Mouse (Mus musculus) lung, postnatal 0 days (tissue): Measurements from ENCODE around the gene Ksr2. TPM values are rescaled to one million over a fixed set of nuclear protein-coding genes. Genes with fewer than 3 reads are reported as not detected.

Source experiments
- ATAC-seq: fragments of 200-750 bp; cut with Nextera tagmentation; 2 replicates; pipeline ENCODE4 v1.8.0; 2017; ENCODE audit warnings: moderate library complexity
- DNase-seq: peaks from one replicate; pipeline ENCODE4 v3.0.0-alpha.2; 2016; ENCODE audit warnings: low spot score
- H3K27ac ChIP-seq: fragments of 300-500 bp; sonication (generic); 2 replicates; pipeline ENCODE4 v1.5.1; 2014; ENCODE audit warnings: antibody characterized with exemption, mild to moderate bottlenecking, low read length, mixed read lengths
- H3K27me3 ChIP-seq: fragments of 300-500 bp; sonication (generic); replicated peaks from 2 replicates; pipeline ENCODE4 v1.6.1; 2014; ENCODE audit warnings: low read length, mixed read lengths; ENCODE audit not compliant: insufficient read depth
- H3K36me3 ChIP-seq: fragments of 300-500 bp; sonication (generic); 2 replicates; pipeline ENCODE4 v1.6.1; 2014; ENCODE audit warnings: low read length, mixed read lengths; ENCODE audit not compliant: insufficient read depth
- H3K4me1 ChIP-seq: fragments of 300-500 bp; sonication (generic); 2 replicates; pipeline ENCODE4 v1.6.1; 2014; ENCODE audit warnings: antibody characterized with exemption, low read depth, low read length, mixed read lengths; ENCODE audit not compliant: insufficient read depth
- H3K4me2 ChIP-seq: fragments of 300-500 bp; sonication (generic); replicated peaks from 2 replicates; pipeline ENCODE4 v1.6.1; 2014; ENCODE audit warnings: low read depth, mild to moderate bottlenecking, low read length, moderate library complexity, mixed read lengths
- H3K4me3 ChIP-seq: fragments of 300-500 bp; sonication (generic); 2 replicates; pipeline ENCODE4 v1.5.1; 2014; ENCODE audit warnings: low read depth, low read length
- H3K9ac ChIP-seq: fragments of 300-500 bp; sonication (generic); replicated peaks from 2 replicates; pipeline ENCODE4 v1.6.1; 2014; ENCODE audit warnings: low read depth, mild to moderate bottlenecking
- H3K9me3 ChIP-seq: fragments of 300-500 bp; sonication (generic); 2 replicates; pipeline ENCODE4 v1.6.1; 2016; ENCODE audit warnings: low read length, mixed read lengths
- CTCF ChIP-seq: IDR thresholded peaks from 2 replicates; pipeline ENCODE4 v1.5.1; 2016; ENCODE audit warnings: antibody characterized with exemption, mild to moderate bottlenecking
- EP300 ChIP-seq: IDR thresholded peaks from 2 replicates; pipeline ENCODE4 v1.6.1; 2016; ENCODE audit warnings: antibody characterized with exemption, mild to moderate bottlenecking, control low read depth
- WGBS: fragments of 180-500 bp; shearing (Covaris S2); extraction: QIAGEN DNeasy Blood & Tissue Kit; methylation state at CpG from one replicate; pipeline ENCODE4 v1.1.7; 2014; 5-methylcytosine and 5-hydroxymethylcytosine counted together
- polyA plus RNA-seq: library from polyadenylated mRNA; unstranded; fragments of >200 nt; fragmentation: Nextera tagmentation; extraction: Ambion mirVana; gene quantifications from 2 replicates; pipeline ENCODE4 v1.2.1, GENCODE M21; 2015

Ksr2 gene
- polyA plus RNA-seq, 1 experiment from 2014 or later = 0.08 TPM

GRCm38 (mm10) chr5:117667314-117667713 is 253.5 kb downstream of the Ksr2 start:
- Histone ChIP-seq H3K9ac (no peak overlapping the region), H3K4me2 (no peak overlapping the region), H3K4me3 (no peak overlapping the region), H3K9me3 (no peaks in the 10 kb centered on the region), H3K4me1 (no peaks in the 10 kb centered on the region), H3K27me3 (no peaks in the 10 kb centered on the region), H3K36me3 (no peaks in the 10 kb centered on the region), H3K27ac (no peak overlapping the region)
- 68% methylated on average over 2 of the region's 4 CpGs for WGBS
- ATAC-seq = no peak
- no peak for TF ChIP-seq EP300
- DNase-seq = no peak

DNA sequence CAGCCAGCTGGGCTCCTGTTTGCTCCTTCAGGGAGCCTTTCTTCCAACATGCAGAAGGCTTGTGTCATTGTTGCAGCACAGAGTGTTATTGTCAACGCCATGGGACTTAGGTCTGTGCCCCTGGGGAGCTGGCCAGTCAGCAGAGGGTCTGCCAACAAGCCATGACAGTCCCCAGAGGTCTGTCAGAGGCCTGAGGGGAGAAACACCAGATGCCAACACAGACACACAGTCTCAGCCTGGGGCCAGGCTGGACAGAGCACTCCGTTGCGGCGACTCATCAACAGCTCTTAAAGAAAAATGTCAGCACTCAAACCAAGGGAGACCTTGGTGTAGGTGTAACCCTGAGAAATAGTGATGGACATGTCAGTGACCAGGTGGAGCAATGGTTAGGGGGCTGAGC is 255.5 kb downstream of the Ksr2 start:
- Histone ChIP-seq H3K36me3 (no peaks in the 10 kb centered on the region), H3K4me3 (no peak overlapping the region), H3K4me2 (no peak overlapping the region), H3K4me1 (no peaks in the 10 kb centered on the region), H3K27ac (no peak overlapping the region), H3K27me3 (no peaks in the 10 kb centered on the region), H3K9ac (no peak overlapping the region), H3K9me3 (no peaks in the 10 kb centered on the region)
- TF ChIP-seq EP300 = no peak
- TF ChIP-seq CTCF = no peak
- WGBS = 65% methylated on average over 4 of the region's 4 CpGs
- ATAC-seq (no peak), DNase-seq (no peak)

- H3K4me2 ChIP-seq = no peak overlapping the region
- no peak overlapping the region for H3K27ac ChIP-seq
- no peak overlapping the region for H3K4me3 ChIP-seq
- TF ChIP-seq CTCF = no peak
- TF ChIP-seq EP300 = no peak
- H3K36me3 ChIP-seq = no peaks in the 10 kb centered on the region
- H3K9me3 ChIP-seq = no peaks in the 10 kb centered on the region
- 56% methylated on average over 7 of the region's 7 CpGs for WGBS
- no peak for DNase-seq
- no peak overlapping the region for H3K9ac ChIP-seq
- H3K27me3 ChIP-seq = no peaks in the 10 kb centered on the region
- no peaks in the 10 kb centered on the region for H3K4me1 ChIP-seq
- no peak for ATAC-seq
Observed at GRCm38 (mm10) chr5:117669843-117670242, 256.0 kb downstream of the Ksr2 start.

- no peak overlapping the region for H3K4me3 ChIP-seq
- H3K36me3 ChIP-seq = no peaks in the 10 kb centered on the region
- no peak for TF ChIP-seq CTCF
- TF ChIP-seq EP300 = no peak
- H3K9me3 ChIP-seq = no peaks in the 10 kb centered on the region
- H3K27ac ChIP-seq = no peak overlapping the region
- H3K4me2 ChIP-seq = no peak overlapping the region
- H3K4me1 ChIP-seq = no peaks in the 10 kb centered on the region
- no peak overlapping the region for H3K9ac ChIP-seq
- DNase-seq (no peak), ATAC-seq (no peak)
- H3K27me3 ChIP-seq = no peaks in the 10 kb centered on the region
- 48% methylated on average over 6 of the region's 6 CpGs for WGBS
Observed at GRCm38 (mm10) chr5:117671362-117671761, 257.6 kb downstream of the Ksr2 start.

DNA sequence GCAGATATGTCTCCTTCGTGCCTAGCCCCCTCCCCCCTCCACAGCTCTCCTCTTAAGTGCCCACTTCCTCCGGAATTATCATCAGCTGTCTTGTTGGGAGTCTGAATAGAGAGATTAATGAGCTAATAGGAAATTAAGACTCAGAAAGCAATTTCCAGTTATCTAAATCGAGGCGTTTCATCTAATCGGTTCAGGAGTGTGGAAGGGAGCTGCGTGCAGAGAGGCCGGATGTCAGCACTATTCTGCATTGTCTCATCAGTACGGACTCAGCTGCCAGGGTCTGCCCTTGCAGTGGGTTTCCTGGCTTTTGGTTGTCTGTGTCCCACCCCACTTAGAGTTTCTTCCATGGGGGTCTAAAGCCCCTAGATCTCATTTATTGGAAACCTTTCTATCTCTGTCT is 262.0 kb downstream of the Ksr2 start:
- H3K9me3 ChIP-seq = no peaks in the 10 kb centered on the region
- H3K4me3 ChIP-seq = no peak overlapping the region
- H3K4me1 ChIP-seq = no peaks in the 10 kb centered on the region
- no peak overlapping the region for H3K4me2 ChIP-seq
- TF ChIP-seq CTCF = no peak
- no peak for TF ChIP-seq EP300
- H3K27ac ChIP-seq = no peak overlapping the region
- DNase-seq (no peak), ATAC-seq (no peak)
- no peak overlapping the region for H3K9ac ChIP-seq
- no peaks in the 10 kb centered on the region for H3K36me3 ChIP-seq
- H3K27me3 ChIP-seq = no peaks in the 10 kb centered on the region
- WGBS = 45% methylated on average over 8 of the region's 8 CpGs

DNA sequence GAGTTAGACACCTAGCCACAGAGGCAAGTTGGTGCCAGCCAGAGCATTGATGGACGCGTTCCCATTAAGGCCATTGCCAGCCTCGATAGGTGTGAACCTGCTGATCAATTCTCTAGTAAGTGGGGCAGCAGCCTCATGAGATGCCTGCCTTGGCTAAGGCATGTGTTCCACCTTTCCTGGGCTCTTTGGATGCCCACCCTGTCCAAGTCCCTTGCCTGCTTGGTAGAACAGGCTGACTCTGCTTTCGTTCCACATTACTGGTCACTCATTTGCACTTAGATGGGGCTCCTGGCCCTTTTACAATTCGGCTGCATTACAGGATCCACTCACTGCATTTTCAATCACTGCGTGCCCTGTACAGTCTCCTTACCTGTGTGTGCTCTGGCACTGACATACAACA is 263.4 kb downstream of the Ksr2 start:
- TF ChIP-seq EP300 (no peak), CTCF (no peak)
- WGBS = 91% methylated on average over 6 of the region's 6 CpGs
- Histone ChIP-seq H3K4me1 (no peaks in the 10 kb centered on the region), H3K9ac (no peak overlapping the region), H3K9me3 (no peaks in the 10 kb centered on the region), H3K4me2 (no peak overlapping the region), H3K4me3 (no peak overlapping the region), H3K27me3 (no peaks in the 10 kb centered on the region), H3K36me3 (no peaks in the 10 kb centered on the region), H3K27ac (no peak overlapping the region)
- no peak for DNase-seq
- ATAC-seq = no peak

GRCm38 (mm10) chr5:117678371-117678770 is 264.6 kb downstream of the Ksr2 start:
- ATAC-seq = no peak
- TF ChIP-seq EP300 (no peak), CTCF (no peak)
- H3K4me1 ChIP-seq = no peaks in the 10 kb centered on the region
- H3K36me3 ChIP-seq = no peaks in the 10 kb centered on the region
- no peak overlapping the region for H3K4me3 ChIP-seq
- 59% methylated on average over 5 of the region's 5 CpGs for WGBS
- H3K27me3 ChIP-seq = no peaks in the 10 kb centered on the region
- H3K9me3 ChIP-seq = no peaks in the 10 kb centered on the region
- H3K9ac ChIP-seq = no peak overlapping the region
- DNase-seq = no peak
- H3K4me2 ChIP-seq = no peak overlapping the region
- no peak overlapping the region for H3K27ac ChIP-seq
